Mouse (Mus musculus) embryonic facial prominence, embryonic 14.5 days (tissue): Measurements from ENCODE around the gene Mafk. TPM values are rescaled to one million over a fixed set of nuclear protein-coding genes. Genes with fewer than 3 reads are reported as not detected.

ENCODE experiments used
- ATAC-seq: fragments of 200-750 bp; cut with Nextera tagmentation; 2 replicates; pipeline ENCODE4 v1.8.0; 2017; ENCODE audit warnings: low read depth, moderate number of reproducible peaks, moderate TSS enrichment
- DNase-seq: peaks from one replicate; pipeline ENCODE4 v3.0.0-alpha.2; 2015; ENCODE audit warnings: low spot score
- H3K27ac ChIP-seq: fragments of 300-500 bp; sonication (generic); replicated peaks from 2 replicates; pipeline ENCODE4 v1.5.1; 2014; ENCODE audit warnings: low read depth, mild to moderate bottlenecking, low read length, moderate library complexity
- H3K27me3 ChIP-seq: fragments of 300-500 bp; sonication (generic); replicated peaks from 2 replicates; pipeline ENCODE4 v1.6.1; 2014; ENCODE audit warnings: low read length; ENCODE audit not compliant: control insufficient read depth, insufficient read depth
- H3K36me3 ChIP-seq: fragments of 300-500 bp; sonication (generic); 2 replicates; pipeline ENCODE4 v1.6.1; 2014; ENCODE audit warnings: low read length, mixed read lengths; ENCODE audit not compliant: control insufficient read depth, insufficient read depth
- H3K4me1 ChIP-seq: fragments of 300-500 bp; sonication (generic); 2 replicates; pipeline ENCODE4 v1.6.1; 2014; ENCODE audit warnings: antibody characterized with exemption, low read length; ENCODE audit not compliant: control insufficient read depth, insufficient read depth
- H3K4me2 ChIP-seq: fragments of 300-500 bp; sonication (generic); 2 replicates; pipeline ENCODE4 v1.6.1; 2014; ENCODE audit warnings: low read depth, mild to moderate bottlenecking, low read length, moderate library complexity, mixed read lengths
- H3K4me3 ChIP-seq: fragments of 300-500 bp; sonication (generic); 2 replicates; pipeline ENCODE4 v1.5.1; 2014; ENCODE audit warnings: low read depth, mild to moderate bottlenecking, low read length
- H3K9ac ChIP-seq: fragments of 300-500 bp; sonication (generic); 2 replicates; pipeline ENCODE4 v1.6.1; 2014; ENCODE audit warnings: low read depth, mild to moderate bottlenecking, low read length, moderate library complexity, mixed read lengths
- H3K9me3 ChIP-seq: fragments of 300-500 bp; sonication (generic); 2 replicates; pipeline ENCODE4 v1.6.1; 2016; ENCODE audit warnings: low read length; ENCODE audit not compliant: control insufficient read depth
- whole genome bisulfite sequencing: fragments of 180-500 bp; shearing (Covaris S2); extraction: QIAGEN DNeasy Blood & Tissue Kit; methylation state at CpG from one replicate; pipeline ENCODE4 v1.1.7; 2014; 5-methylcytosine and 5-hydroxymethylcytosine counted together
- polyA plus RNA-seq: library from polyadenylated mRNA; unstranded; fragments of >200 nt; fragmentation: Nextera tagmentation; extraction: Ambion mirVana; gene quantifications from 2 replicates; pipeline ENCODE4 v1.2.1, GENCODE M21; 2014

The Mafk gene
- polyA plus RNA-seq, 1 experiment from 2014 or later: 7.1 TPM

- no peak for ATAC-seq
- Histone ChIP-seq H3K27me3 (no peaks in the 10 kb centered on the region), H3K9ac (no peak overlapping the region), H3K9me3 (no peaks in the 10 kb centered on the region), H3K4me3 (no peak overlapping the region), H3K27ac (no peak overlapping the region), H3K4me2 (no peak overlapping the region), H3K4me1 (no peaks in the 10 kb centered on the region), H3K36me3 (peaks cover 95% of the 10 kb centered on the region)
- WGBS: 85% methylated on average over 11 of the region's 16 CpGs
- no peak for DNase-seq
These were observed 33.2 kb upstream of the Mafk start for GRCm38 (mm10) chr5:139758096-139758495.

- 73% methylated on average over 11 of the region's 11 CpGs for WGBS
- no peak for DNase-seq
- Histone ChIP-seq H3K36me3 (peaks cover 100% of the 10 kb centered on the region), H3K9ac (no peak overlapping the region), H3K27me3 (no peaks in the 10 kb centered on the region), H3K9me3 (no peaks in the 10 kb centered on the region), H3K4me1 (no peaks in the 10 kb centered on the region), H3K4me3 (no peak overlapping the region), H3K27ac (no peak overlapping the region), H3K4me2 (no peak overlapping the region)
- 0 out of 2 replicates have a peak, but pooled peaks have one; percentile 19 for ATAC-seq
These were observed 27.0 kb upstream of the Mafk start for GRCm38 (mm10) chr5:139764296-139764695.

GRCm38 (mm10) chr5:139768216-139768615 is 23.1 kb upstream of the Mafk start:
- DNase-seq: no peak
- no peak overlapping the region for H3K27ac ChIP-seq
- ATAC-seq: no peak
- H3K9ac ChIP-seq: no peak overlapping the region
- no peak overlapping the region for H3K4me3 ChIP-seq
- H3K9me3 ChIP-seq: no peaks in the 10 kb centered on the region
- H3K36me3 ChIP-seq: peaks cover 96% of the 10 kb centered on the region
- 92% methylated on average over 7 of the region's 8 CpGs for WGBS
- no peaks in the 10 kb centered on the region for H3K27me3 ChIP-seq
- H3K4me2 ChIP-seq: no peak overlapping the region
- no peaks in the 10 kb centered on the region for H3K4me1 ChIP-seq

- Histone ChIP-seq H3K4me2 (peak within 1 kb of the TSS; percentile 92), H3K9me3 (no peaks in the 10 kb centered on the region), H3K4me1 (no peaks in the 10 kb centered on the region; the same call in 1 of the 2 replicates), H3K4me3 (peak within 1 kb of the TSS; percentile 98), H3K27ac (no peak within 1 kb of the TSS), H3K9ac (peak within 1 kb of the TSS; percentile 82), H3K27me3 (no peaks in the 10 kb centered on the region), H3K36me3 (peaks cover 34% of the 10 kb centered on the region)
- peak; percentile 98 for DNase-seq
- peak; percentile 96 for ATAC-seq
- WGBS: 0% methylated on average over 52 of the region's 55 CpGs
These were observed 15.9 kb upstream of the Mafk start, which contains the start of gene Ints1 for GRCm38 (mm10) chr5:139775216-139775926. Gene Ints1, minus strand, starts transcription at chr5:139775674.

- Histone ChIP-seq H3K9me3 (no peaks in the 10 kb centered on the region), H3K27me3 (no peaks in the 10 kb centered on the region), H3K4me3 (no peak overlapping the region), H3K27ac (no peak overlapping the region), H3K4me2 (no peak overlapping the region), H3K9ac (no peak overlapping the region), H3K4me1 (no peaks in the 10 kb centered on the region; the same call in 1 of the 2 replicates), H3K36me3 (peaks cover 18% of the 10 kb centered on the region)
- no peak for DNase-seq
- ATAC-seq: no peak
- 70% methylated on average over 5 of the region's 5 CpGs for WGBS
These were observed 14.3 kb upstream of the Mafk start for GRCm38 (mm10) chr5:139776966-139777365.

- no peaks in the 10 kb centered on the region for H3K27me3 ChIP-seq
- H3K27ac ChIP-seq: no peak overlapping the region
- H3K4me1 ChIP-seq: no peaks in the 10 kb centered on the region
- no peak for DNase-seq
- H3K9me3 ChIP-seq: no peaks in the 10 kb centered on the region
- H3K36me3 ChIP-seq: no peaks in the 10 kb centered on the region
- H3K9ac ChIP-seq: no peak overlapping the region
- no peak overlapping the region for H3K4me3 ChIP-seq
- no peak for ATAC-seq
- WGBS: 79% methylated on average over 8 of the region's 8 CpGs
- H3K4me2 ChIP-seq: no peak overlapping the region
These were observed 9.9 kb upstream of the Mafk start for GRCm38 (mm10) chr5:139781406-139781805.

GRCm38 (mm10) chr5:139789466-139789865 is 1.8 kb upstream of the Mafk start:
- no peak overlapping the region for H3K4me3 ChIP-seq
- no peaks in the 10 kb centered on the region for H3K36me3 ChIP-seq
- H3K9ac ChIP-seq: no peak overlapping the region
- H3K9me3 ChIP-seq: no peaks in the 10 kb centered on the region
- DNase-seq: no peak
- H3K4me1 ChIP-seq: peaks cover 9% of the 10 kb centered on the region; the same call in 1 of the 2 replicates
- no peak overlapping the region for H3K27ac ChIP-seq
- H3K27me3 ChIP-seq: no peaks in the 10 kb centered on the region
- no peak for ATAC-seq
- no peak overlapping the region for H3K4me2 ChIP-seq
- 46% methylated on average over 4 of the region's 4 CpGs for WGBS

- H3K4me3 ChIP-seq: peak overlapping the region; percentile 84
- H3K4me1 ChIP-seq: peaks cover 21% of the 10 kb centered on the region
- H3K9ac ChIP-seq: peak overlapping the region; percentile 81
- DNase-seq: no peak
- ATAC-seq: no peak
- WGBS: 13% methylated on average over 11 of the region's 11 CpGs
- peak overlapping the region; percentile 99 for H3K4me2 ChIP-seq
- H3K36me3 ChIP-seq: no peaks in the 10 kb centered on the region
- no peaks in the 10 kb centered on the region for H3K27me3 ChIP-seq
- H3K9me3 ChIP-seq: no peaks in the 10 kb centered on the region
- H3K27ac ChIP-seq: no peak overlapping the region
These were observed 954 bp downstream of the Mafk start for GRCm38 (mm10) chr5:139792159-139792775.
